Mouse (Mus musculus) megakaryocyte, adult 5-6 weeks (primary cell): ENCODE measurements around the gene Fam160a1. TPM values are rescaled to one million over a fixed set of nuclear protein-coding genes. Genes with fewer than 3 reads are reported as not detected.

ENCODE experiments used
- ATAC-seq: 2 replicates; pipeline ENCODE4 v1.8.0; 2016; ENCODE audit warnings: mild to moderate bottlenecking, inconsistent platforms; ENCODE audit not compliant: poor library complexity, severe bottlenecking
- total RNA-seq, 2 experiments: library from RNA; stranded (forward) in 1 of 2; stranded (reverse) in 1 of 2; fragments of 153-499, 151-499 nt in 1 of 2; fragments of 221-1000, 200-1000 nt in 1 of 2; gene quantifications; 2 replicates each; pipeline versions ENCODE4 v1.2.3 to v1.2.4; 2015 to 2017

The Fam160a1 gene
- total RNA-seq, 2 experiments from 2014 or later = not detected

DNA sequence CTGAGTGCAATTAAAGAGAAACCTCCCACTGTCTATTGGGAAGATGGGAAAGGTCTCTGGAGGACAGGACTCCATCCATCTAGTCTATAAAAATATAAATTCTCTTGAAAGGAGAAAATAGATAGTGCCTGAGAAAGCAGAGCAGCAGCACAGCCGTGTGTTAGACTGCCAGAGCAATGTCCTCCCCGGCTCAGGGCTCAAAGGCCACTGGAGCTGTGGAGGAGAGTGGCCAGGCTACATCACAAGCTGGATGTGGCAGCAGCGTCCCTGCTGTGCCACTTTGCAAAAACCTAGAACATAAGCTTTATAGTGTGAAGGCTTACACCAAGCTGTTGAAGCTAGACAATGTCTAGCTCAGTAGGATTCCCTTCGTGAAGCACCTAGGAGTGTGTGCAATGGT lies 67.7 kb downstream of the Fam160a1 start:
- no peak for ATAC-seq

DNA sequence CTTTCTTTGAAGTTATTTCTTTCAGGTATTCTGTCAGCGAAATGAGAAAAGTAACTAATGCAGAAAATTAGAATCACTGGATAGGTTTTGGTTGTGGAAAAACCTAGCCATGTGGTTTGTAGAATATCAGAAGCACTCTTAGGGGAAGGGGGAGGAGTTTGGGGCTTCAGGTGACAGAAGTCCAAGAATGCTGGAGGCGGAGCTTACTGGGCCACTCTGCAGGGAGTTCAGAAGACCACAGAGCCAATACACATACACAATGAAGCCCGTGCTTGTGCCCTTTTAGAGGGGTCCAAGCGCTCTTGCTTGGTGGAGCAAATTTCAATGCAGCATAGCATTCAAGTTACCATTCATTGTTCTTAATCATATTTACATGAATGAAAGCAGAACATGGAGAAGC lies 68.2 kb downstream of the Fam160a1 start:
- ATAC-seq = no peak

DNA sequence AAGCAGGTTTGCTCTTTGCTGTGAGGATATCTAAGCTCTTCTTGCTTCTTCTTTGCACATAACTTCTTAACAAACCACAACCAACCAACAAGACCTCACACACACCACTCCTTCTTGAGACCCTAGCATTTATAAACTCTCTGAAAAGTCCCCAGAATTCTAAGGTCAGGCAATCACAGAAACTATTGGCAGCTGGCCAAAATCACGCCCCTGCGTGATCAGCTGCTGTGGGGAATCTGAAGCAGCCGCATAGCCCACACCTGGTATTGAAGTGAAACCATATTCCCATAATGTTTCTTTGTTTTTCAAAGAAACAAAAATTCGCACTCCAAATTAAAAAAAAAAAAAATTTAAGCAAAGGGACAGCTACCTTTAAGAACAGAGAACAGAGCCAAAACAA lies 71.0 kb downstream of the Fam160a1 start:
- ATAC-seq = no peak

DNA sequence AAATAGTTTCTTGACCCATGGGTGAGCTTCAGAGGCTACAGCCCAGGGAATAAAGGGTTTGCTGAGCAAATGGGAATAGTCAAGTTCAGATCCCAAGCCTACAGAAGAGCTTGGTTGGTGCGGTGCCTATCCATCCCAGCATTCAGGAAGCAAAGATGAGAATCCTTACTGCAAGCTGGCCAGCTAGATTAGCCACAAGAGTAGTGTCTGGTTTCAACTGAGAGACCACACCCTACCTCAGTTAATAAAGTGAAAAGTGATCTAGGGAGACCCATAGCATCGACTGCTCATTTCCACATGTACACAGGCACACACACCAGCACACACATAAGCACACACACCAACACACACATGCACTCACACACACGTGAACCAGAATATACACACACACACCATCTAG lies 75.3 kb downstream of the Fam160a1 start:
- ATAC-seq = no peak

DNA sequence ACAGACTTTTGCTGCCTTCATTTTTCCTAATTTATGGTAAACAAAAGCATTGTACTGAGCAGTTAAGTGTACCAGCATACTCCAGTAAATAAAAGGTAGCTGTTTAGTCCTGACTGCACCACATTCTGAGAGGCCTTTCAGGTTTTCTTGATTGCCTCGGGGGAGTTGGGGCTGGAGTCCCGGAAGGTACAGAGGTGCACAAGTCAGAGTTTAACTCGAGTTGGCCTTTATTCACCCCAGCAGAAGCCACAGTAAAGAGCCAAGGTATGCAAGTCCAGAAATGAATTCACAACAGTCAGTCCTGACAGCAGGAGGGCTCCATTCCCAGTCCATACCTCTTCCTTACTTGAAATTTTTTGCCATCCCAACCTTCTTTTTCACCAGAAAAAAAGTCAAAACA lies 78.5 kb downstream of the Fam160a1 start:
- ATAC-seq = no peak

DNA sequence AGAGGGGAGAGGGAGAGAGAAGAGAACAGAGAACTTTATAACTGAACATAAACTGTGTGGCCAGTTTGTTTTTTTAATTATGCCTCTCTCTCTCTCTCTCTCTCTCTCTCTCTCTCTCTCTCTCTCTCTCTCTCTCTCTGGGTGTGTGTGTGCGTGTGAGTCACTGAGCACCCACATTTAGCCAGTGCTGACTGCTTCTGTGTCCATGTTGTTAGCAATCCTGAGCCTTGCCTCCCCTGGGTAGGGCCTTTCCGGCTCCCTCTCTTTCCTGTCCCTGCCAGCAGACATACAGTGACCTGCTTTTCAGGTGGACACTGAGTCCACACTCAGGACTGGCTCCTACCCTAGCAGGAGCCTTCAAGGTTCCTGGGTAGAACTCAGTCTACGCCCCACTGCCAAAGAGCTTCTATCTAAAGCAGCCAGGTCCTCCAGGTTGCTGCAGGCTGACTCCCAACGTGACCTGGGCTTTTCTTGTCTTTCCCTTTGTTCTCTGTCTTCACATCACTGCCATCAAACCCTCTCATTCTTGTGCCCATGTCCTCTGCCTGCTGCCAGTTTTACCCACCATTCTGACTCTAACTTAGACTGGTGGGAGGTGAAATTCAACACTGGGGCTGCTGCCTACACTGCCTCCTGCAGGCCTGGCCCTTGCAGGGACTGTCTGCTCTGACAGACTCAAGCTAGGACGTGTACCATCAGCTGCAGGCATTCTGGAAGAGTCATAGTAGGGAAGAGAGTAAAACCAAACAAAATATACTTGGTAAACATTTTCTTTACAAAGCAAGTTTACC lies 83.0 kb downstream of the Fam160a1 start:
- ATAC-seq = no peak

DNA sequence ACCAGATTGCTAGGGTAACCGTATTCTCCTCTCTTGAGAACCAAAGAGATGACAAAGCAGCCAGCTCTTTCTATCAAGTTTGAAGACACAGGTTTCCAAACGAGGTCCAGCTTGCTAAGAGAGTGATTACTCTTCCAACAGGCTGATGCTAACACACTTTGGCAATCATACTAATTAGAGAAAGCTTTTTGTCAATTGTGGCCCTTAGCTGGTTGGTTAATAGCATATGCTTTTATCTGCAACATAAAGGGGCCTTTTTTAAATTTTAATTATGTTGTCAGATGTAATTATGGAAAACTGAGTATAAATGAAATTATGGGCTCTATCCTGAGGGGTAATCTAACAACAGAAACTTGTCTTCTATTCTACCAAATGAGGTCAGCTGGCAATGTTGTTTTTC lies 89.9 kb downstream of the Fam160a1 start:
- no peak for ATAC-seq

DNA sequence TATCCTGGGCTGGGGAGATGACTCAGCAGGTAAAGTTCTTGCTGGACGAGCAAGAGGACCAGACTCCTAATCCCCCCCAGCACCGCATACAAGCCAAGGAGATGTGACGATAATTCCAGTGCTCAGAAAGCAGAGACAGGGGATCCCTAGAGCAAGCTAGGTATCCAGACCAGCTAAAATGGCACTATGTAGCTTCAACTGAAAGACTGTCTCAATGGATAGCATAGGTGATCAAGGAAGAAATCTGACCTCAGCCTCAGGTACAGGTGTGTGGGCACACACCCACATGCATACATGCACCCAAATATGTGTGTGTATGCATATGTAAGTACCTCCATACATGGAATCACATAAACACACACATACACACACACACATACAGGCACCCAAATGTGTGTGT lies 91.1 kb downstream of the Fam160a1 start:
- no peak for ATAC-seq

DNA sequence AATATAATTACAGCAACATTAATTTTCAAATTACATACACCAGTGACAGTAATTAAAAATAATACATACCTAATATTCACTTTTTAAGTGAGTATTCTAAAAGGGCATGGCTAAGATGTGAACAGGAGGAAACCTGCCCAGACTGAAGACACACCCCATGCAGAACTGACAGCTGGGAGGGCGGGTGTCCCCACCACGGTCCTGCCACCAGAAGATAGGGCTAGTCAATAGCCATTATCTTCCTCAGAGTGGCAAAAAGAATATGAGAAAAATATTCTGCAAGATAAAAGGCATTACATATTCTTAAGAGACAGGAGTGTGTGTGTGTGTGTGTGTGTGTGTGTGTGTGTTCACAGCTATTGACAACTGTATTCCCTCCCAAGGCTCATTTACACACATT lies 92.0 kb downstream of the Fam160a1 start:
- ATAC-seq = no peak

DNA sequence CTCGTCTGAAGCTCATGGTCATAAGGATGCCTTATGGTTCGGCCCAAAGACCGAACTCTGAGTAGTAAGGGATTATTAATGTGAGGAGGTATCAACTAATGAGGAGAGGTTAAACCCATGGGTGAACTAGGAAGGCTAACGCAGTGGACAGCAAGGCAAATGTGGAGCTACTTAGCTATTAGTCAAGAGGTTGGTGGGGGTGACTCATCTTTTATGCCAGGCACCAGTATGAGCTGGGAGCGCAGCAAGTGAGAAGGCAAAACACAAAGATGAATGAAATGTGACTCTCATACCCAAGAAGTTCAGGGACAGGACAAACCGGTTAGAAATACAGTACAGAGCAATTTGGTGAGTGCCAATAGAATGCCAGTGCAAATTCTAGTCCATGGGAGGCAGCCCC lies 94.5 kb downstream of the Fam160a1 start:
- no peak for ATAC-seq

DNA sequence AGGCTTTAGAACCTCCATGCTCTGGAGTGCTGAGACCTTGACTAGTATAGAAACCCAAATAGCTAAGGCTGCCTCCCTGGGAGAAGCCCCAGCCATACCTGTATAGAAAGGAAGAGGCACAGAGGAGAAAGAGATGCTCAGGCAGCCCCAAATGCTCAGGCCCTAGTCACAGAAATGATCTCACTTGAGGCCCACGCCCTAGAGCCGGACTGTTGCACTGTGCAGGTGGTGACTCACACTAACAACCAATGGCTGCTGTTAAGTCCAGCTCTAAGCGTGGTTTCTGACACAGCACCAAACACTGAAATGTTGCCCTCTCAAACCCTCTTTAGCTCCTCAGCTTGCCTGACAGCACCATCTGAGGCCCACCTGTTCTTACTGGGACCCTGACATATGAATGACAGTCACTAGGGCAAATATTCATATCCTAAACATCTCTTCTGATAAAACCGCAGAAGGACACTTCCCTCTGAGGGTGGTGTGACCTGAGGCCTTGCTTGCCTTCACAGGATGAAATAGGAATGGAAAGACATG lies 101.3 kb downstream of the Fam160a1 start:
- ATAC-seq = no peak

DNA sequence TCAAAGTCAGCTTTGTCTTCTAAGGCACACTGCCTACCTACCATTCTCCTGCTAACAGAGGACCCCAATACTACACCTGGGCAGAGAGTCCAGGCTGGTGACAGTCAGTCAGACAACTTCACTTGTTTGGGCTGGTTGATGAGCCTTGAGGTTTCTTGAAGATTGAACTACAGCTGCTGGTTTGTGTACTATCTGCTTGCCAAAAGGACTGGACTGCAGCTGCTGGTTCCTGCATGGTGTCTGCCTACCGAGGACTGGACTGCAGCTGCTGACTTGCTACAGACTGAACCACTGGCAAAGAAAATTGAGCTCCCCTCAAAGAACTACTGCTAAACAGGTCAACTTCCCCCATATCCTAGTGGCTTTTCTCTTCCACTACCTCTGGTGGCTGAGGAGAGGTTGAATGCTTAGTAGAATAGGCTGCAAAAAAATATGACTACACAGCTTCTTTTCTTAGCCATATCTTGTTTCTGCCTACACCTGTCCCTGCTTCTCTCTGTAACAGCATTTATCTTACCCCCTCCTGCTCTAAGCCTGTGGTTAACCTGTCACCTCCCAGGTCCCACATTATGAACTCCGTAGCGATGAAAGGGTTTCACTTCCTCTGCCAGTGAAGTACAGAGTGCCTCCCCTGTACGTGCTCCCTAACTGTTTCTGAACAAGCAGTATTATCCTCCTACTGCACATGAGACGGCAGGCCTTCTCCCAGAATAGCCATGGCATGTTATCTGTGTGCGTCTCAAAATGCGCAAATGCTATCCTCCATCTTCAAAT lies 103.0 kb downstream of the Fam160a1 start:
- no peak for ATAC-seq

DNA sequence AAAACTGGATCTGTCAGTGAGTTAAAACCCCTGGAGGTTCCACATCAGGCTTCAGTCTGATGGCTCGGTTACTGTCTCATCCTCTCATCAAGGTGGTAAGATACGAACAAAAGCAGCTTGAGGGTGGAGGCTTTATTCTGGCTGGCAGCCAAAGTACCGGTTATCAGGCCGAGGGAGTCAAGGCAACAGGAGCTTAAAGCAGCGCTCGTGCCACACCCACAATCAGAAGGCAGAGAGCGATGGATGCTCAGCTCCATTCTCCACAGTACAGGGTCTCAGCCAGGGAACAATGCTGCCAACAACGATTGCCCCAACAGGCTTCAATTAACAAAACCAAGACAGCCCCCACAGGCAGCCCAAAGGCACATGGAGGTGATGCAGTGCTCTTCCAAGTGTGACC lies 106.4 kb downstream of the Fam160a1 start:
- ATAC-seq = no peak

DNA sequence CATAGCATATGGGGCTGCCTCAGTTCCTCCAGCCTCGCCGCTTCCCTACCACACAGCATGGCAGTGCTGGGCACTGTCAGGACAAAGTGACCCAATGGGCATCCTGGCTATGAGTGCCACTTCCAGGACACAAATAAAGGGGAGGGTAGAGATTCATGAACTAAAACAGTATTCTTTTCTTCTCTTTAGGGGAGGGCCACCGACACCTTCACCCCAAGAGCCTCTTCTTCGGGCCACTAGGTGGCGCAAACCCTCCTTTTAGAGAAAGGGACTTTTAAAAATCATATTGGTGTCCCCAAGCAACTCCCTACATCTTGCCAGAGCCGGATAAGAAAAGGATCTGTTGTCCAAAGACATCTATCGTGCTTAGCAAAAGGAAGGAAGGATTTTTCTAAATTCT lies 109.7 kb downstream of the Fam160a1 start:
- no peak for ATAC-seq

DNA sequence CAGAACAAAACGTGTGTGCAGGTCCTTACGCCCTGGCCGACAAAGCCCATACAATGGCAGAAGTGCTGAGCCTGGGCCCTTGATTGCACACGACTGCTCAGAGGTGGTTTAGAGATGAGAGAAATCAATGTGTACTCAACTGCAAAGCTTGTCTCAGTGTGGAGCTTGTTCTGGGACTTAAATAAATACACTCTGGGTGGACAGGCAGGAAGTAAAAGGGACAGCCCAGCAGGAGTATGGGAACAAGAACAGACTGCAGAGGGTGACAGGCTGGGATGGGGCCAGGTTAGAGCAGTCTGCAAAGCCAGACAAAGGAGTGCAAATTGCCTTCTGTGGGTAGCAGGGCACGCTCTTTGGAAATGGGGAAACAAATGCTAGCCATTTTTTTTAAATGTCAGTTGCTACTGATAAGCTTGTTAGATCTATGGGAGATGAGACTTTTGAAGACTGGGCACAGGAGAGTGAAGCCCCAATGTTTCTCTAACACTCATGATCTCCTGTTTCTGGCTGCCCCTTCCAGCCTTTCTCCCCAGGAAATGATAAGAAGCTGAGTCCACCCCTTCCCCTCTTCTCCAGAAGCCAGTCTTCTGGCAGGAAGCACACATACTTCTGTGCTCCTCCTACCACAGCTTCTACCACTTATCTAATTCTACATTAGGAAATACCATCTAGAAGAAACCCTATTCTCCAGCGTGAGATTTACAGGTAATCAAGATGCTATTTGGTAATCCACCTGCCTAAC lies 113.8 kb downstream of the Fam160a1 start:
- ATAC-seq = no peak

DNA sequence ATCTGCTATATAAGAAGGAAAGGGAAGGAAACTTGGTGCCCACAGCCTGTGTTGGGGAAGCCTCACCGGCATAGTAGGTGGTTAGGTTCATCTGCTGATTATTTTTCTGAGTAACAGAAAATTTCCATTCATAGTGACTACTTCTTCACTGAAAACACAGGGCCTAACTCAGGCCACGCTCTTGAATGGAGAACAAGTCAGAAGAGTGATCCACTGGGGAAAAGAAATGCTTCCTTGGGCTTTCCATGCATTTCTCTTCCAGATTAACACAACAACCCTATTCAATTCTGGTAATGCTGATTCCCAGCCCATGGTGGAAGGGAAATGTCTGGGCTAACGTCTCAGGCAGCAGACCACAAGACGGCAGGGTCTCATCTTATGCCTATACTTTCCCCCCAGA lies 118.6 kb downstream of the Fam160a1 start:
- ATAC-seq = no peak

DNA sequence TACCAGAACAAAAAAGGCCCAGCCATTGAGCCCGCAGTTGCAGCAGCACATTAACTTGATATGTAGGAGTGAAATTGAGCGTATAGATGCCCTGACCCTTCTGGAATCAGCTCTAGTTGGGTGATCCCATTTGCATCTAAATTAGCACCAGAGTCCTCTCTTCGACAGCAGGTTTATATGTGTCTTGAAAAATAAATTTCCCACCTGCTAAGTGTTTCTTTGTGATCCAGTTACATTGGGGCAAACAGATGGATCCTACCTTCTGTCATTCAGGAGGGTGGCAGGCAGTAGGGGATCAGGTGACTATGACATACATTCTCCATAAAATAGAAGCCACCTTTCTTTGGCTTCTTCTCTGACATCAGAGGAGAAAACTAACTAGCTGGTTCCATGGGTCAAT lies 122.0 kb downstream of the Fam160a1 start:
- ATAC-seq = no peak

DNA sequence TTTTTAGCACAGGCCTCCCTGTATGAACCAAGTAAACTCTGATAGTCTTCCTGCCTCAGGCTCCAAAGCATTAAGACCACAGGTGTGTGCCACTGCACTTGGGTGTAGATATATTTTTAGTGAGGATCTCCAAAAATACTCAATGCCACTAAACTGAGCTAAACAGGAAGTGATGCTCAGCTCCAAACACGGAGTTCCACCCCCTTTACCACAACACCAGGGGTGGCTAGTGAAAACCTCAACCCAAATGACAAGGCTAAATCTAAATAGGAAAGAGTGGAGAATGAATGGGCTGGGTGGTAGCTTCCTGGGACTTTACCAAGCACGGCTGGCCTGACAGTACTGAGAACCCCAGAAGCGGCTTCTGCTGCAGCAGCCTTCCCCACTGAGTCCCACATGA lies 124.1 kb downstream of the Fam160a1 start:
- peak; percentile 27; the same call in 1 of the 2 replicates for ATAC-seq

DNA sequence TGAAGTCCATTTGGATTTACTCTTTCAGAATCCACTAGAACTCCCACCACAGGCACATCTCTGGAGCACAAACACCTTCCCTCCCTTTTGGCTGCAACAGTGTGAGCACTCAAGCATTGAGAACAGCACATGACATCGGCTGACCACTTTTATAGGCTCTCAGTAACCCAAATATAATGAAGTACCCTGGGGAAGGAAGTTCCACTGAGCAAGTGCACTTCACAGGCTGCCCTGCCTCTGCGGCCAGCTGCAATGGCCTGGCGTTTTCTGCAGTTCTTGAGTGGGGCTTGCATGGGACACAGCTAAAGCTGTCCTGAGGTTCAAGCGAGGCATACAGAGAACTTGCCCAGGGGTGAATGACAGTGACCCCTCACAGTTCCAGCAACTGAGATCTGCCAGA lies 126.0 kb downstream of the Fam160a1 start:
- ATAC-seq = no peak

DNA sequence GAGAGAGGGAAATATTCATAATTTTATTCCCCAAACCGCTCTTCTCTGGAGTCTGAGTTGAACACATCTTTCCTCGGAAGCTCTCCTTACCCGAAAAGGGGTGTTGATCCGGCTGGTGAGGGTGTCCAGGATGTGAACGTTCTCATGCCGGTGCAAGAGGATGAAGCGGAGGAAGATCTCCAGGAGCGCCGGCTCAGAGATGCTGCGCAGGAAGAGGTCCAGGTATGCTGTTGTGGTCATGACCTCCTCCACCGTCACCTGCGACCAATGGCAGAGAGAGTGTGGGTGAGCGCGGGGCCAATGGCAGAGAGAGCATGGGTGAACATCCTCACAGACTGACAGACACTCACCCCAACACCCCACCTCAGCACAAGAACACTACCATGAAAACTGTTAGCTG lies 128.8 kb downstream of the Fam160a1 start:
- no peak for ATAC-seq

DNA sequence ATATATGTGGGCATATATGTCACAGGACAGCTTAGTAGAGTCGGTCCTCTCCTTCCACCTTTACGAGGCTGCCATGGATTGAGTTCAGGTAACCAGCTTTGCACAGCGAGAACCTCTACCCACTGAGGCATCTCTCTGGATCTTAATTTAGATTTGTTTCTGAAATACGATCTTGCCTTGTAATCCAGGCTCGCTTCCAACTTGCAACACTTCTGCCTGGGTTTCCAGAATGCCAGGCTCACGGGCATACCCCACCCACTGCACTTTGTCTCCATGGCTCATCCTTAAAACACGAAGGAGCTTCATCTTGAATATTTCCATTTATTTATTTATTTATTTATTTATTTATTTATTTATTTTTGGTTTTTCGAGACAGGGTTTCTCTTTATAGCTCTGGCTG lies 131.8 kb downstream of the Fam160a1 start:
- ATAC-seq = no peak
